Mouse (Mus musculus) heart, embryonic 12.5 days (tissue): ENCODE results near the gene Unc5cl. TPM values are rescaled to one million over a fixed set of nuclear protein-coding genes. Genes with fewer than 3 reads are reported as not detected.

Source experiments
- ATAC-seq: fragments of 200-750 bp; cut with Nextera tagmentation; 2 replicates; pipeline ENCODE4 v1.8.0; 2017; ENCODE audit warnings: moderate TSS enrichment, moderate library complexity; ENCODE audit not compliant: insufficient number of reproducible peaks, low FRiP score
- H3K27ac ChIP-seq: fragments of 300-500 bp; sonication (generic); 2 replicates; pipeline ENCODE4 v1.5.1; 2016; ENCODE audit warnings: mild to moderate bottlenecking, moderate library complexity; ENCODE audit not compliant: poor library complexity, severe bottlenecking
- H3K27me3 ChIP-seq: fragments of 300-500 bp; sonication (generic); replicated peaks from 2 replicates; pipeline ENCODE4 v1.6.1; 2016; ENCODE audit warnings: mild to moderate bottlenecking, moderate library complexity
- H3K36me3 ChIP-seq: fragments of 300-500 bp; sonication (generic); 2 replicates; pipeline ENCODE4 v1.6.1; 2016; ENCODE audit warnings: mild to moderate bottlenecking, moderate library complexity
- H3K4me1 ChIP-seq: fragments of 300-500 bp; sonication (generic); replicated peaks from 2 replicates; pipeline ENCODE4 v1.6.1; 2016; ENCODE audit warnings: mild to moderate bottlenecking
- H3K4me2 ChIP-seq: fragments of 300-500 bp; sonication (generic); 2 replicates; pipeline ENCODE4 v1.6.1; 2016; ENCODE audit warnings: mild to moderate bottlenecking, moderate library complexity
- H3K4me3 ChIP-seq: fragments of 300-500 bp; sonication (generic); 2 replicates; pipeline ENCODE4 v1.5.1; 2016; ENCODE audit warnings: mild to moderate bottlenecking
- H3K9ac ChIP-seq: fragments of 300-500 bp; sonication (generic); 2 replicates; pipeline ENCODE4 v1.6.1; 2016; ENCODE audit warnings: mild to moderate bottlenecking, moderate library complexity
- H3K9me3 ChIP-seq: fragments of 300-500 bp; sonication (generic); replicated peaks from 2 replicates; pipeline ENCODE4 v1.6.1; 2016; ENCODE audit warnings: mild to moderate bottlenecking, moderate library complexity
- WGBS: fragments of 180-500 bp; shearing (Covaris S2); methylation state at CpG from one replicate; pipeline ENCODE4 v1.1.7; 2016; 5-methylcytosine and 5-hydroxymethylcytosine counted together
- polyA plus RNA-seq: library from polyadenylated mRNA; unstranded; fragments of >200 nt; fragmentation: Nextera tagmentation; extraction: Ambion mirVana; gene quantifications from 2 replicates; pipeline ENCODE4 v1.2.1, GENCODE M21; 2016

Gene Unc5cl
- polyA plus RNA-seq, 1 experiment from 2014 or later = 0.09 TPM

DNA sequence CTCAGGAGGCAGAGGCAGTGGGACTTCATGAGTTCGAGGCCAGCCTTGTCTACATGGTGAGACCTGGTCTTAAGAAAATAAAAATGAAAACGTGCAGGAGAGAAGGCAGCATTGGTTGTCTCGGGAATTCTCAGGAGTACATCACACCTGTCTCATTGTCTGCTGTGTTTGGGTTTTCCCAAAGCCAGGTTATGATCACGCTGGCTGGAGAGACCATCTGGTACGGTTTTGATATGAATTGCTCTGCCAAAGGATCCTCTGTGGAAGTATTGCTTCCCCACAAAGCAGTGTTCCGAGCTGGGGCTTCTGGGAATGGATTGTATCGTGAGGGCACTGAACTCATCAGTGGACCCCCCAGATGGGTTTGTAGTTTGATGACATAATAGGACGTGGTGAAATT lies 20.7 kb downstream of the Unc5cl start:
- H3K9me3 ChIP-seq = no peaks in the 10 kb centered on the region
- H3K9ac ChIP-seq = no peak overlapping the region
- H3K27ac ChIP-seq = no peak overlapping the region
- H3K4me2 ChIP-seq = no peak overlapping the region
- ATAC-seq = no peak
- H3K4me3 ChIP-seq = no peak overlapping the region
- H3K4me1 ChIP-seq = no peaks in the 10 kb centered on the region
- no peaks in the 10 kb centered on the region for H3K27me3 ChIP-seq
- WGBS = 77% methylated on average over 8 of the region's 8 CpGs
- no peaks in the 10 kb centered on the region for H3K36me3 ChIP-seq

DNA sequence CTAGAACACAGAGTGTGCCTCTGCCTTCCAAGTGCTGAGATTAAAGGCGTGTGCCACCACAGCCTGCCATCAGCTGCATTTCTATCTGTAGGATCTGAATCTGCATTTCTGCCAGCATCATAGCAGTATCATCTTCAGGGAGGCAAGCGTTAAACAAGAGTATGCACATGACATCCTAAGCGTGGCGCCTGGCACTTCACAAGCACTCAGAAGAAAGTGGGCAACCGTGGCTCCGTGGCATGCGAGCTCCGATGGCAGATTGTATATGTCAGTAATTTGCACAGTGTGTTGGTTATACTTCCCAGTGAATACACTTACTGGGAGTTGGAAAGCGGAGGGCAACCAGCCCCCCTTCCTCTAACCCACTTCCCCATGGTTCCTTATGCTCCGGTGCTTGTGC lies 25.3 kb downstream of the Unc5cl start:
- no peaks in the 10 kb centered on the region for H3K4me1 ChIP-seq
- no peak overlapping the region for H3K9ac ChIP-seq
- ATAC-seq = no peak
- H3K27me3 ChIP-seq = no peaks in the 10 kb centered on the region
- no peaks in the 10 kb centered on the region for H3K36me3 ChIP-seq
- 84% methylated on average over 10 of the region's 10 CpGs for WGBS
- no peaks in the 10 kb centered on the region for H3K9me3 ChIP-seq
- no peak overlapping the region for H3K4me3 ChIP-seq
- no peak overlapping the region for H3K27ac ChIP-seq
- no peak overlapping the region for H3K4me2 ChIP-seq

DNA sequence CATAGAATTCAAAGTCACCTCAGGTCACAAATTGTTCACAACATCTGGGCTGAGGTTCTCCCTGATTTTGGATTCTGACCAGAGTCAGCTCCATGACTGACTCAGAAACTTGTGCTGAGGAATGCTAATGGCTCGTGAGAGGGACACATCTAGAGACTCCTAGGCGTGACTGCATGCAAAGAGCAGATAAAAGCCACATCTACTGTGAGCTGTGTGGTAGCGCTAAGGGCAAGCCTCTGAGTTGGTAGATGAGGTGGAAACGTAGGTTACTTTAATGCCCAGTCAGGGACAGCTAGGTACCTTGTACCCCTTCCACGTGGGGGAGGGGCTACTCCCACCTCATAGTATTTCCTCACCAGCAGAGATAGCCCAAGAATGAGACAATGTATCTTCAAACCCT lies 29.1 kb downstream of the Unc5cl start:
- Histone ChIP-seq H3K4me3 (no peak overlapping the region), H3K4me2 (no peak overlapping the region), H3K9ac (no peak overlapping the region), H3K4me1 (no peaks in the 10 kb centered on the region), H3K27me3 (no peaks in the 10 kb centered on the region), H3K36me3 (no peaks in the 10 kb centered on the region), H3K27ac (no peak overlapping the region), H3K9me3 (no peaks in the 10 kb centered on the region)
- WGBS = 61% methylated on average over 5 of the region's 5 CpGs
- no peak for ATAC-seq

DNA sequence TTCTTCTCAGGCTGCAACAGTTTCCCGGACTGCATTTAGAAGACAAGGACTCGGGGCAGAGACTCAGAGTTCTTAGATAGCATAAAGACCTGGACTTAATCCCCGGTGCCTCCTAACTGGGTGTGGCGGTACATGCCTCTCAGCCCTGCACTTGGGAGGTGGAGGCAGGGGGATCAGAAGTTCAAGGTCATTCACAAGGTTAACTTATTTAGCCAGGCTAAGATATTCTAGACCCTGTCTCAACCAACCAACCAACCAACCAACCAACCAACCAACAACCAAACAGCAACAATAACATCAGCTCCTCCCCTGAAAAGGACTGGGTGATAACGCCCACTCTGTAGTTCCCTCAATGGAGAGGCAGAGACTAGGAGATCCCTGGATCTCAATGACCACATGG lies 29.5 kb downstream of the Unc5cl start:
- Histone ChIP-seq H3K9ac (no peak overlapping the region), H3K27me3 (no peaks in the 10 kb centered on the region), H3K27ac (no peak overlapping the region), H3K9me3 (no peaks in the 10 kb centered on the region), H3K4me3 (no peak overlapping the region), H3K36me3 (no peaks in the 10 kb centered on the region), H3K4me1 (no peaks in the 10 kb centered on the region), H3K4me2 (no peak overlapping the region)
- WGBS = 84% methylated on average over 5 of the region's 5 CpGs
- ATAC-seq = no peak

DNA sequence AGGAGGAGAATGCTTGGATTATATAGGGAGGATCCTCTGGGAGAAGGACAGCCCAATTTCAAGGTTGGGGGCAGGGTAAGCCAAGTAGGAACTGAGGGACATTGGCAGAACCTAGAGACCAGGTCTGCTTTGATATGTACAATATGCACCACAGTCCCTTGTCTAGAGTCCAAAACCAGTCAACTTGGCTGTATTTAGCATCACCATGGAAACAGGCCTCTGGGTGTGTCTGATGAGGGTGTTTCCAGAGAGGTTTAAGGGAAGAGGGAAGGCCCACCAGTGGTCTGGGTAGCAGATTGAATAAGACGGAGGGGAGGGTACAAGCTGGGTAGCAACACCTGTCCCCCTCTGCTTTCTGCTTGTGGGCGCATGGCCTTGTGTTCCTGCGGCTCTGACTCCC lies 34.8 kb downstream of the Unc5cl start:
- WGBS = 67% methylated on average over 3 of the region's 3 CpGs
- Histone ChIP-seq H3K9me3 (no peaks in the 10 kb centered on the region; the same call in 1 of the 2 replicates), H3K4me1 (no peaks in the 10 kb centered on the region), H3K27me3 (no peaks in the 10 kb centered on the region), H3K4me3 (no peak overlapping the region), H3K4me2 (no peak overlapping the region), H3K9ac (no peak overlapping the region), H3K27ac (no peak overlapping the region), H3K36me3 (no peaks in the 10 kb centered on the region)
- ATAC-seq = no peak

DNA sequence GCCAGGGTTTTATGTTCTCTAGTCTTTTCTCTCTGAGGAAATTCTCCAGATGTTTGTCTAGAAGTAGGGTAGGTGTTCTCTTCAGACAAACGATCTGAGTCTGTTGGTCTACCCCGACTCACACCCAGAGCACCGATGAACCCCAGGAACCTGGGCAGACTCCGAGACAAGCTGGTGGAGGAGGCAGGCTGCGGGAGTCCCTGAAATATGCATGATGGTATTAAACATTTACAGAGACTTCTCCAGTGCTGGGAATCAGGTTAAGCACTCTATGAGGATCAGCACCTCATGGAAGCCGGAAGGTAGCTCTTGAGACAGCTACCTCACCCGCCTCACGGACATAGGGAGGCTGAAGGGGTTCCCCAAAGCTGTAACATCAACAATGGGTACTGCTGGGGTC lies 37.9 kb downstream of the Unc5cl start:
- Histone ChIP-seq H3K36me3 (no peaks in the 10 kb centered on the region), H3K4me1 (no peaks in the 10 kb centered on the region), H3K9ac (no peak overlapping the region), H3K4me2 (no peak overlapping the region), H3K4me3 (no peak overlapping the region), H3K27me3 (no peaks in the 10 kb centered on the region), H3K27ac (no peak overlapping the region), H3K9me3 (no peaks in the 10 kb centered on the region; the same call in 1 of the 2 replicates)
- WGBS = 86% methylated on average over 8 of the region's 8 CpGs
- no peak for ATAC-seq

DNA sequence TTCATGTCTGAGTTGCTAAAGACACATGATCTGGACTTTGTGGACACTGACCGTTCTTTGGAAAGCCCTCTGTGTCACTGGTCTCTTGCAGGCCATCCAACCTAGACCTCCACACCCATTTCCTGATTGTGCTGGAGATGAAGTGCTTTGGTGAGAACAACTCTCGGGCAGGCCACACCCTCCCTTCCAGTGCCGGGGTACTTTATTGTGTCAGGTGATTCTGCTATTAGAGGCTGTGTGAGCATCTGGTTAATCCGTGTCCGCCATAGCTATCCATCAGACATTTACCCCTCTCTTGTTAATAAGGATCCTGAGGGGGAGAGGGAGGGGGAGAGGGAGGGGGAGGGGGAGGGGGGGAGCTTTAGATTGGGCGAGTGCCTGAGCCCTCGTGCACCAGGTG lies 38.9 kb downstream of the Unc5cl start:
- 38% methylated on average over 7 of the region's 7 CpGs for WGBS

DNA sequence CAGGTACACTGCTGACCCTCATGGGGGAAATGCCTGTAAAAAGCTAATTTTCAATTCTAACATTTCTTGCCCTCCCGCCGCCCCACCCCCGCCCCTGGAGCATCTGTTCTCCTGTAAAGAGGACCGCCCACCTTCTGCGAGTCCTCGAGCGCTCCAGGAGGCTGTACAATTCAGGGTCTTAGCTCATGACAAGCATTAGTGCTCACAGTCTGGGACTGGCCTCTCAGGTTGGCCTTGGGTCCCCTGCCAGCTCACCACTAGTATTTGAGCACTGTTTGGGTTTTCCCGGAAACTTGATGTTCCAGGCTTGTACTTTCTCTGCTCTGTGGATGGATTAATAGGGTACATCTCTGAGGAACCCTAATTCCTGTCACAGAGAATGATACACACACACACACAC lies 39.3 kb downstream of the Unc5cl start:
- WGBS = 72% methylated on average over 8 of the region's 8 CpGs
- no peaks in the 10 kb centered on the region for H3K27me3 ChIP-seq
- no peak overlapping the region for H3K4me2 ChIP-seq
- H3K4me3 ChIP-seq = no peak overlapping the region
- no peak overlapping the region for H3K27ac ChIP-seq
- no peaks in the 10 kb centered on the region; the same call in 1 of the 2 replicates for H3K9me3 ChIP-seq
- no peak for ATAC-seq
- H3K36me3 ChIP-seq = no peaks in the 10 kb centered on the region
- H3K4me1 ChIP-seq = no peaks in the 10 kb centered on the region
- no peak overlapping the region for H3K9ac ChIP-seq

More for the DNA sequence above, 38.9 kb downstream of the Unc5cl start:
- no peaks in the 10 kb centered on the region for H3K27me3 ChIP-seq
- no peak overlapping the region for H3K9ac ChIP-seq
- ATAC-seq = no peak
- H3K4me3 ChIP-seq = no peak overlapping the region
- H3K27ac ChIP-seq = no peak overlapping the region
- H3K9me3 ChIP-seq = no peaks in the 10 kb centered on the region; the same call in 1 of the 2 replicates
- no peaks in the 10 kb centered on the region for H3K36me3 ChIP-seq
- no peak overlapping the region for H3K4me2 ChIP-seq
- no peaks in the 10 kb centered on the region for H3K4me1 ChIP-seq

DNA sequence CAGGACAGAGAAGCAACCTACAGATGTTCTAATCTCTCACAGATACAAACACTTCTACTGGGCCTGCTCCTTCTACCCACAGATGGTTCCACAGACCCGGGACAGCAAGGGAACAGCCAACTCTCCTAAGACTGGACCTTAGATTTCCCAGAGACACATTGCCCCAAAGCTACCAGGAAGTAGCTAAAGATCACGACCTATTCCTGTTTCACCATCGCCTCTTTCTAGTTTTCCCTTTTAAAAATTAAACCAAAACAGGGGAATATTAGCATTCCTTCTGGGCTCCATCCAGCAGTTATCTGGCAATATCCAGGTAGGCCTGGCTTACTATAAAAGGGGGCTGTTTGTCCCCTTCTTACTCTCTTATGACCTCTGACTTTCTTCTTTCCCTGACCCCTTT lies 43.3 kb downstream of the Unc5cl start:
- Histone ChIP-seq H3K4me1 (no peaks in the 10 kb centered on the region), H3K4me2 (no peak overlapping the region), H3K27ac (no peak overlapping the region), H3K27me3 (no peaks in the 10 kb centered on the region), H3K4me3 (no peak overlapping the region), H3K9me3 (no peaks in the 10 kb centered on the region), H3K9ac (no peak overlapping the region), H3K36me3 (no peaks in the 10 kb centered on the region)
- WGBS = 65% methylated on average over 3 of the region's 3 CpGs
- no peak for ATAC-seq

DNA sequence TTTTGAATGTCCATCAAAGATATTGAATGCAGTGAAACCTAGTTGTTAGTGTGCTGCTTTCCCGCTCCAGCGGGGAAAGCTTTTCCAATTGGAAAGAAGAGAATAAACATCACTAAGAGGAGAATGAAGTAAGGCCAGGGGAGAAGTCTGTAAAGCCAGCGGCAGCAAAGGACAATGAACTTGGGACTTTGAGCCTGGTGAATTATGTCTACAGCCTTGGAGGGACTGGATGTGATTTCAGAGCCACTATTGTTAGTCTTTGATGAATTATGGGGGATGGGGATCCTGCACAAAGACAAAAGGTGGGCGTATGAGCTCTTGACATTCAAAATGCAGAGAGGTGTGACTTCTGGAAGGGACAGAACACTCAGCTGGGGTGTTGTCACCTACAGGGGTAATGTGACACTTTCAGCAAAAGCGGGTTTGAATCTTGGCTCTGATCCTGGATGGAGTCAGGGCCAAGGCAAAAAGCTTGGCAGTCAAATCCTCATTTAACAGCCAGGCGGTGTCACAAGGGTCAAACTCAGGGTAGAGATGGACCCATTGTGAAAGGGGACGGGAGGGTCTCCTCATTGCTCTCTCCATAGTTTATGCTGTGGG lies 46.2 kb downstream of the Unc5cl start:
- Histone ChIP-seq H3K9ac (no peak overlapping the region), H3K36me3 (no peaks in the 10 kb centered on the region), H3K27me3 (no peaks in the 10 kb centered on the region), H3K4me2 (no peak overlapping the region), H3K4me1 (peaks cover 11% of the 10 kb centered on the region), H3K9me3 (no peaks in the 10 kb centered on the region), H3K27ac (no peak overlapping the region), H3K4me3 (no peak overlapping the region)
- no peak for ATAC-seq
- WGBS = 76% methylated on average over 7 of the region's 7 CpGs

DNA sequence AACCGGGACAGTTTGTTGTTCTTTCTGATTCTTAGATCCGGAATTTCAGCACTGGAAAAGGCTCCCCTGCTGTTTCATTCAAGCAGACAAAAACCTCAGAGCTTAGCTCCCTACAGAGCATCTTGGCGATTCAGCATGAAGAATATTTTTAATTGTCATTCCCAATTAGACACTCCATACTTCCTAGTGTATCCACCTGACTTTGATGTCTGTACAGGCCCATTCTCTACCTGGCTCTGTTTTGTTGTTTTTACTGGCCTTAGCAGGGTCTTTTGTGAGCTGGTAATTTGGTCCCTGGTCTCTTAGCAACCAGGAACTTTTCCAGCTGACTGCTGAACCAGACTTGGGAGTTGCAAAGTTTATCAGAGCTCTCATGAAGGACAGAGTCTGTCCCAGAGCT lies 50.3 kb downstream of the Unc5cl start:
- H3K9me3 ChIP-seq = no peaks in the 10 kb centered on the region
- H3K4me2 ChIP-seq = no peak overlapping the region
- no peaks in the 10 kb centered on the region for H3K36me3 ChIP-seq
- H3K9ac ChIP-seq = no peak overlapping the region
- peak; percentile 7; the same call in 1 of the 2 replicates for ATAC-seq
- H3K4me3 ChIP-seq = no peak overlapping the region
- no peaks in the 10 kb centered on the region for H3K27me3 ChIP-seq
- H3K27ac ChIP-seq = 0 out of 2 replicates have a peak overlapping the region, but pooled peaks have one; percentile 67
- peaks cover 11% of the 10 kb centered on the region for H3K4me1 ChIP-seq
- 27% methylated on average over 3 of the region's 3 CpGs for WGBS

DNA sequence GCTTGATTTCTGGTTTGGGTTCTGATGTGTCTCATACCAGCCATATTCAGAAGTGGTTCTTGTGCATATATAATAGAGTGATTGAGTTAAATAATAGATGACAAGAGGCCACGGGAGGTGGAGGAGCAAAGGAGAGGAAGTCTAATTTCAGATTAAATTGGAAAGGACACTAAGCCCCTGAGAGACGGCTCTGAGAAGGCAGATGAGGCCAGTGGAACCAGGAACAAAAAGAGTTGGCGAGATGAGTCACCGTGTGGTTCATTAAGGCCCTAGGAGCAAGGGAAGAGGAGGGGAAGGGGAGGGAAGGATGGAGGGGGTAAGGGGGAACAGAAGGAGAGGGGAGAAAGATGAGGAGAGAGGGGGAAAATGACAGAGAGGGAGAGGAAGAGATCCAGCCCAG lies 52.3 kb downstream of the Unc5cl start:
- Histone ChIP-seq H3K4me2 (no peak overlapping the region), H3K9ac (no peak overlapping the region), H3K27me3 (no peaks in the 10 kb centered on the region), H3K36me3 (no peaks in the 10 kb centered on the region), H3K4me1 (peaks cover 11% of the 10 kb centered on the region), H3K4me3 (no peak overlapping the region), H3K27ac (no peak overlapping the region), H3K9me3 (no peaks in the 10 kb centered on the region)
- WGBS = 63% methylated on average over 4 of the region's 4 CpGs
- no peak for ATAC-seq
